Mouse (Mus musculus) small intestine, adult 2 months (tissue): ENCODE results near the gene Sertad3.

ENCODE experiments used
- CTCF ChIP-seq: fragments of 200-500 bp; IDR thresholded peaks from 2 replicates; pipeline ENCODE4 v1.5.1; 2012; ENCODE audit warnings: low read depth, mild to moderate bottlenecking, control low read depth, inconsistent platforms, low read length, moderate library complexity, mixed read lengths; ENCODE audit not compliant: insufficient replicate concordance, insufficient read length; ENCODE audit errors: extremely low read depth
- POLR2A ChIP-seq: fragments of 200-500 bp; IDR thresholded peaks from 2 replicates; pipeline ENCODE4 v1.6.1; 2012; ENCODE audit warnings: low read depth, mild to moderate bottlenecking, control low read depth, inconsistent platforms, low read length, moderate library complexity

GRCm38 (mm10) chr7:27523805-27524204 lies 50.2 kb downstream of the Sertad3 start:
- no peak for TF ChIP-seq CTCF
- TF ChIP-seq POLR2A: no peak
